Mouse (Mus musculus) cerebellum, postnatal 10 days (tissue): ENCODE results near the gene Synj2.

ENCODE experiments used
- DNase-seq, 2 experiments: peaks; one replicate each; pipeline ENCODE4 v3.0.0; 2021; ENCODE audit warnings: mixed read lengths in 2 of 2

Synj2 gene

GRCm38 (mm10) chr17:6054934-6055355, 113.9 kb downstream of the Synj2 start:
- DNase-seq, result peak; percentile 61 to 79

- DNase-seq, result no peak
These were observed 121.7 kb downstream of the Synj2 start for GRCm38 (mm10) chr17:6062793-6063192.

- no peak for DNase-seq
These were observed 122.5 kb downstream of the Synj2 start for GRCm38 (mm10) chr17:6063532-6063931.

- no peak for DNase-seq
These were observed 124.9 kb downstream of the Synj2 start for GRCm38 (mm10) chr17:6066021-6066420.

- DNase-seq, result no peak
These were observed 126.5 kb downstream of the Synj2 start for GRCm38 (mm10) chr17:6067613-6068012.

- no peak for DNase-seq
These were observed 128.8 kb downstream of the Synj2 start for GRCm38 (mm10) chr17:6069866-6070265.

DNA sequence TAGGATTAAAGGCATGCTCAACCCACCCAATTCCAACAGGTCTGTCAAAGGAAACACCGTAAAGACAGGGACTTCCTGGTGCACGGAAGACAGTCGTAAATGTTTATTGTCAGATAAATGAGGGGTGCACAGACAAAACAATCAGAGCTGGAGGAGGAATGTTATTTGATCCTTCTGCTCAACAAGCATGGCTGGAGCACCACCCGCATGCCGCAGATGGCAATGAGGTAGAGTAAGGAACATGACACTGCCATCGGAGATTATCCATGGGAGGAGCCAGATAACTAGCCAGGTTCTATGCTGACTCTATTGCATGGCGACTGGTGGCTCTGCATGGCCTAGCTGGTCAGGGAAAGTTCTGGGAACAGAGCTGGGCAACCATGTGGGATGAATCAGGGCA, 132.3 kb downstream of the Synj2 start:
- no peak for DNase-seq

DNA sequence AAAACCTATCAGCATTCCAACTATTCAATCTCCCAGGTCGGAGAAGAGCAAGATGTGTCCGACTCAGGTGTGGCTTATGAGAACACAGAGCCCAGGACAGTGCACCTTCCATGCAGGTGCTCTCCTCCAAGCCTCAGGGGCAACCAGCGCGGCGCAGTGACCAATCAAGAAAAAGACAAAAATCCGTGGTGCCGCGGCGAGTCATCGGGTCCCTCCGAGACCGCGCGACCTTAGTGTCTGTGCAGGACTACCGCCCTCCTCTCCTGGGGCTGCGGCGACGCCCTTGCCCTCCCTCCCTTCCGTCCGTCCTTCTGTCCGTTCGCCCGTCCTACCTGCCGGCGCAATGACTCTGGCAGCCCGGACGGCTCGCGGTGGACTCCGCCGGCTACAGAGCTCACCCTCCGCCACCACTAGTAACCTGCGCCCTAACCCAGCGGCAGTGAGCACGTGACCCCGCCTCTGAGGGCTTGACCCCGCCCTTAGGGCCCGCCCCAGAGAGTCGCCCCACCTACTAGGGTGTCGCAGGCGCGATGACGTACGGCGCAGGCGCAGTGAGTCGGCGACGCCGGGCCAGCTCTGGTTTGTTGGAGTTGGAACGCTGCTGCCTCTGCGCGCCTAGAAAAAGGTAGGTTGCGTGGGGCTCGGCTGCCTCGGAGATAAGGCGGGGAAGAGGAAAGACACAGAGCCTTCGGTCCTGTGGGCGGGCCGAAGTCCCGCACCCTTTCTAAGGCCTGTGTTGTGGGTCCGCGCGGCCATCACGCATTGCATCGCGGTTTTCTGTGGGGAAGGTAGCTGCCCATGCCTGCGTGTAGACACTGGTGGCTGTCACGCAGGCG, 138.4 kb downstream of the Synj2 start, which contains the start of the genes Serac1 and Gtf2h5:
TSS of gene Serac1 (minus strand) at position 455 of the 836 bp plus-strand sequence.
TSS of gene Gtf2h5 (plus strand) at position 500 of the 836 bp plus-strand sequence.
- DNase-seq, result peak; percentile 99

GRCm38 (mm10) chr17:6083323-6083890, 142.3 kb downstream of the Synj2 start:
- no peak for DNase-seq

- DNase-seq, result no peak
These were observed 150.5 kb downstream of the Synj2 start for GRCm38 (mm10) chr17:6091604-6092003.
